Mouse (Mus musculus) kidney, embryonic 14.5 days (tissue): ENCODE measurements at regions not wholly inside any gene's neighbourhood (a gene's known extent, or its start where the extent isn't known, plus 50 kb on each side); places are given as distances from the start of the nearest gene placed in this dataset.
"Not testable (repeated sequence)": the region's sequence is repeated elsewhere in the genome, so short reads cannot be mapped to it uniquely, and the experiment has no call there.

Source experiments
- ATAC-seq: fragments of 200-750 bp; cut with Nextera tagmentation; 2 replicates; pipeline ENCODE4 v1.8.0; 2017; ENCODE audit warnings: moderate number of reproducible peaks, mild to moderate bottlenecking, moderate TSS enrichment, moderate library complexity; ENCODE audit not compliant: low FRiP score, low TSS enrichment
- H3K27ac ChIP-seq: fragments of 300-500 bp; sonication (generic); 2 replicates; pipeline ENCODE4 v1.5.1; 2014; ENCODE audit warnings: low read depth, mild to moderate bottlenecking, low read length, moderate library complexity, mixed read lengths
- H3K27me3 ChIP-seq: fragments of 300-500 bp; sonication (generic); 2 replicates; pipeline ENCODE4 v1.6.1; 2014; ENCODE audit warnings: mild to moderate bottlenecking, low read length; ENCODE audit not compliant: control insufficient read depth, insufficient read depth
- H3K36me3 ChIP-seq: fragments of 300-500 bp; sonication (generic); 2 replicates; pipeline ENCODE4 v1.6.1; 2014; ENCODE audit warnings: low read length, mixed read lengths; ENCODE audit not compliant: control insufficient read depth, insufficient read depth
- H3K4me1 ChIP-seq: fragments of 300-500 bp; sonication (generic); 2 replicates; pipeline ENCODE4 v1.6.1; 2014; ENCODE audit warnings: low read length, mixed read lengths; ENCODE audit not compliant: control insufficient read depth, insufficient read depth
- H3K4me2 ChIP-seq: fragments of 300-500 bp; sonication (generic); replicated peaks from 2 replicates; pipeline ENCODE4 v1.6.1; 2014; ENCODE audit warnings: low read depth, mild to moderate bottlenecking, low read length
- H3K4me3 ChIP-seq: fragments of 300-500 bp; sonication (generic); 2 replicates; pipeline ENCODE4 v1.5.1; 2014; ENCODE audit warnings: mild to moderate bottlenecking, low read length
- H3K9ac ChIP-seq: fragments of 300-500 bp; sonication (generic); 2 replicates; pipeline ENCODE4 v1.6.1; 2014; ENCODE audit warnings: low read depth, mild to moderate bottlenecking, low read length, moderate library complexity
- H3K9me3 ChIP-seq: fragments of 300-500 bp; sonication (generic); 2 replicates; pipeline ENCODE4 v1.6.1; 2016; ENCODE audit warnings: low read length; ENCODE audit not compliant: control insufficient read depth
- WGBS: fragments of 180-500 bp; shearing (Covaris S2); extraction: QIAGEN DNeasy Blood & Tissue Kit; methylation state at CpG from one replicate; pipeline ENCODE4 v1.1.7; 2014; 5-methylcytosine and 5-hydroxymethylcytosine counted together

DNA sequence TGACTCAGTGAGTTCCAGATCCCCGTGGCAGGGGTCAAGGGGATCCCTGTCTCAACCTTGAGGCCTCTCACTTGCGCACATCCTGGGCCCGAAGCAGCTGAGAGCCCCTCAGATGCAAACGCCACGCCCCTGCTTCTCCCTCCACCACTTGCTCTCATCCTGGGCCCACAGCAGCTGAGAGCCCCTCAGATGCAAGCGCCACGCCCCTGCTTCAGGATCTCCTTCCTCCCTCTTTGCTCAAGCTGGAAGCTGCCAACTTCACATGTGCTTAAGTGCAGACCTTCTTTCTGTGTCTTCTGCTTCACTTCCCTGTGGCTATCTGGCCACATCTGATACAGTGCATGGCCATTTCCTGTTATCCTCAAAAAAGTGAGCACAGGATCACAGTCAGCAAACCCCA lies 416.1 kb upstream of the Ercc4 start:
- Histone ChIP-seq H3K27ac (no peak overlapping the region), H3K4me2 (no peak overlapping the region), H3K9ac (no peak overlapping the region), H3K4me1 (no peaks in the 10 kb centered on the region), H3K4me3 (no peak overlapping the region), H3K9me3 (no peaks in the 10 kb centered on the region), H3K27me3 (no peaks in the 10 kb centered on the region), H3K36me3 (no peaks in the 10 kb centered on the region)
- no peak for ATAC-seq
- 63% methylated on average over 7 of the region's 7 CpGs for WGBS

DNA sequence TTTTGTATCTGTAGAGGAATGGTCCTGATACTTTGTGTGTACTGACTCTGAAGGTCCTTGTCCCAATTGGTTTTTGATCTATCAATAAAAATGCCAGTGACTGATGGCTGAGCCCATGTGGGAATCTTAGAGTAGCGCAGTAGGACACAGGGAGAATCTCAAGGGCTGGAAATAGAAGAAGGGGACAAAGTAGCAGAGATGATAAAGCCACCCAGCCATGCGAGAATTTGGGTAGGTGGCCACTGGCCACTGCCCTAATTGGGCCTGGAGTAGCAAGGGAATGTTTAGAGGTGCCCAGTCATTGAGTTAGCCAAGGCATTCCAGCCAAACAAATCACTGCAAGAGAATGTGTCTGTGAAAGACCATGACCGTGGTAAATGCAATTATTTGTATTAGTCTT lies 414.8 kb upstream of the Ercc4 start:
- Histone ChIP-seq H3K9ac (no peak overlapping the region), H3K27me3 (no peaks in the 10 kb centered on the region), H3K9me3 (no peaks in the 10 kb centered on the region), H3K4me1 (no peaks in the 10 kb centered on the region), H3K4me2 (no peak overlapping the region), H3K4me3 (no peak overlapping the region), H3K27ac (no peak overlapping the region), H3K36me3 (no peaks in the 10 kb centered on the region)
- no peak for ATAC-seq
- WGBS, result 84% methylated on average over 3 of the region's 3 CpGs

DNA sequence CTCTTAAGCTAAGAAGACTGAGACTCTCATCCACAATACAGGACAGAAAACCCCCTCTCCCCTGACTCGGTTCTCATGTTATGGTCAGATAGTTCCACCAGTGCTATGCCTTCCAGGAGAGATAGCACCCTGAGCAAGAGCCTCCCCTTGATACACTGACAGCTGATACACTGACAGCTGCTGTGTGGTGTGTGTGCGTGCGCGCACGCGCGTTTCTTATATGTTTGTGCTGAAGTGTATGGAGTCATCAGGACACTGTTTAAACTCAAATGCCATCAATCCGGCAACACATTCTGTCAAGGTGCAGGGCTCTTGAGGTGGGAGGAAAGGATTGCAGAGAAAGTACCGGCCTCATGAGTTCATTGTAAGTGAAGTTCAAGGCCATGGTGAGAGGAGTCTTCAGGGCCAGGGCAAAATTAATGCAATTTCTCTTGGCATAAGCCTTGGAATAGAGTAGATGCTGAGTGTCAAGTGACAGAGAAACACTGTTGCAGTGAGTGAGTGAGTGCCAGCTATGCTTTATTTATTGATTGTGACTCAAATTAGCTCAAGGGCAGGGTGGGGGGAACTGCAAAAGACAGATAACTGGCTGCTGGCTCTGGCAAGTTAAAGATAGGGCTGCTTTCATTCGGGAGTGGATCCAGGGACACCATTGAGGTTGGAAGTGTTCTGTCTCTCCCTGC lies 412.4 kb upstream of the Ercc4 start:
- Histone ChIP-seq H3K4me3 (no peak overlapping the region), H3K36me3 (no peaks in the 10 kb centered on the region), H3K27me3 (no peaks in the 10 kb centered on the region), H3K9me3 (no peaks in the 10 kb centered on the region), H3K27ac (no peak overlapping the region), H3K9ac (no peak overlapping the region), H3K4me2 (no peak overlapping the region), H3K4me1 (no peaks in the 10 kb centered on the region)
- ATAC-seq, result no peak
- WGBS, result 89% methylated on average over 10 of the region's 10 CpGs

DNA sequence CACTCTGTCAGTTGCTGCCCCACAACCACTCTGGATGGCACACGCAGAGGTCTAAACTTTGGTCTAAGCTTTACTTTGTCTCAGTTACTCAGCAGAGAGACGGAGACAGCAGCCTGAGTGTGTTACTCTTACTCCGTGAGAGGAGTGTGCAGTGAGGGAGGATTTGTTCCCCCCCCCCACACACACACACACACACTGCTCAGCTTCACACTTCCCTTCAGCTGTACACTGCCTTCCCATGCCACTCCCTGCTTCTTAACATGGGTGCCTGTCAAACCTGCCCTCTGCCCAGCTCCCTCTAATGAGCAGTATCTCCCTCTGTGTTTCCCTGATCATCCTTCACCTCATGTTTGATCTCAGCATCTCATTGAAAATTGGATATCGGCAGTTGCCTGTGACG lies 409.9 kb upstream of the Ercc4 start:
- WGBS, result 76% methylated on average over 5 of the region's 5 CpGs
- Histone ChIP-seq H3K9me3 (no peaks in the 10 kb centered on the region), H3K9ac (no peak overlapping the region), H3K27me3 (no peaks in the 10 kb centered on the region), H3K4me2 (no peak overlapping the region), H3K36me3 (no peaks in the 10 kb centered on the region), H3K4me1 (no peaks in the 10 kb centered on the region), H3K27ac (no peak overlapping the region), H3K4me3 (no peak overlapping the region)
- ATAC-seq, result no peak

DNA sequence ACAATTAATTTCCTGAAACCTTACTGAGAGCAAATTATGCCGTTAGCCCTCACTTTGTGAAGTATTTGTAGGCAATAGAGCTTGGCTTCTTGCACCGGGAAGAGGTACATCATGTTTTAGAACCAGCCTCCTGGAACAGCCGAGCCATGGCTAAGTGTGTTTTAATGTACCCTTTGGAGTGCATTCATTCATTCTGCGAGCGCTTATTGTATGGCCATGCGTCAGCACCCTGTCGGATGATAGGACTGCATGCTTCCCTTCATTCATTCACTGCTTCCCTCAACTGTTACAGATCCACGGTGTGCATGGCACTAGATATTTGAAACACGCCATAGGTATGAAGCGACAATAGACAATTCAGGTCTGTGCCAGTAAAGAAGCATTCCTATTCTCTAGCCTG lies 409.4 kb upstream of the Ercc4 start:
- WGBS, result 84% methylated on average over 10 of the region's 10 CpGs
- H3K4me2 ChIP-seq, result no peak overlapping the region
- no peak overlapping the region for H3K4me3 ChIP-seq
- no peaks in the 10 kb centered on the region for H3K36me3 ChIP-seq
- H3K9me3 ChIP-seq, result no peaks in the 10 kb centered on the region
- H3K27ac ChIP-seq, result no peak overlapping the region
- H3K4me1 ChIP-seq, result no peaks in the 10 kb centered on the region
- no peak overlapping the region for H3K9ac ChIP-seq
- ATAC-seq, result no peak
- no peaks in the 10 kb centered on the region for H3K27me3 ChIP-seq

DNA sequence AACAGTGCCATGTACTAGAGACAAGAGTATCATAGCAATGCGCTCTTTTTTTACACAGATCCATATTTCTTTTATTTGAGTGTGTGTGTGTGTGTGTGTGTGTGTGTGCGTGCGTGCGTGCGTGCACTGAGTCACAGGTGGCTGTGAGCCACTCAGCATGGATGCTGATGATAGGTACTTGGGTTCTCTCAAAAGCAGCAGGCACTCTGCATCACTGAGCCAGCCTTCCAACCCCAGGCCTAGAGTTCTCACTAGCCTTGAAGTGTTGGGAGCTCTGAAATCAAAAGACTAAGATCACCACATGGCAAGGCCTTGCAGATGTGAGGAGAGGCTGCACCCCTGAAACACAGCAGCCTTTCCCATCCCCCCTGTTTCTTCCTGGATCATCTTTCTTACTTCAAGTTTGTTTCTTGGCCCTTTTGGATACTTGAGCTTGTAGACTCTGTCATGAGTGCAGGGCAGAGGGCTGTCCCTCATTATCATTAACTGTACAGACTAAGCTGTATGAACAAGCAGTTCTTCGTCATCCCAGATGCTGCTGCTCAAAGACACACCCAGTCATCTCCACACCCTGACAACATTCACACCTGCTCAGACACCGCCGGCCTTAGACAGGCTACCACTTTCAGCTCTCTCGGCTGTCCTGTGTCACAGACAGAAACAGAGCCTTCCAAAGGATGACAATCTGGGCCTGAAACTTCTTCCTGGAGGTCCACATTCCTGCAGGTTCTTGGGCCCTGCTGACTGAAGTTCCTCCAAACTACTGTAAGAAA lies 405.5 kb upstream of the Ercc4 start:
- Histone ChIP-seq H3K27ac (no peak overlapping the region), H3K36me3 (no peaks in the 10 kb centered on the region), H3K4me2 (no peak overlapping the region), H3K9me3 (no peaks in the 10 kb centered on the region), H3K9ac (no peak overlapping the region), H3K27me3 (no peaks in the 10 kb centered on the region), H3K4me3 (no peak overlapping the region), H3K4me1 (no peaks in the 10 kb centered on the region)
- WGBS, result 73% methylated on average over 9 of the region's 9 CpGs
- no peak for ATAC-seq

DNA sequence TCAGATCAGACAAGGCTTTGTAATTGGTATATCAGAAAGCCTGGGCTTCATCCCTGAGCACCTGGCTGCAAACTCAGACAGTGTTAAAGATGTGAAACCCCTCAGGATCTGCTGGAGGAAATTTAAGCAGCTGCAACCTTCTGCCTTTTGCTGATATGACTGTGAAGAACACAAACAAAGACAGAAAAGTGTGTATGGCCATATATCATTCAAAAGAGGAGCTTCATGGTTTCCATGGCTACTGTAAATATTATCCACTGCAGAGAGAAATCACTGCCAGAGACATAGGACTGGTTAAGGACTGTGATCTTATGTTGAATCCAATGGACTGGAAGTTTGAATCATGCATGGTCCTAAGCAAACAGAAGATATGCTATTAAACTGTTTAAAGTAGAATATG lies 402.6 kb upstream of the Ercc4 start:
- no peak for ATAC-seq
- H3K36me3 ChIP-seq, result no peaks in the 10 kb centered on the region

DNA sequence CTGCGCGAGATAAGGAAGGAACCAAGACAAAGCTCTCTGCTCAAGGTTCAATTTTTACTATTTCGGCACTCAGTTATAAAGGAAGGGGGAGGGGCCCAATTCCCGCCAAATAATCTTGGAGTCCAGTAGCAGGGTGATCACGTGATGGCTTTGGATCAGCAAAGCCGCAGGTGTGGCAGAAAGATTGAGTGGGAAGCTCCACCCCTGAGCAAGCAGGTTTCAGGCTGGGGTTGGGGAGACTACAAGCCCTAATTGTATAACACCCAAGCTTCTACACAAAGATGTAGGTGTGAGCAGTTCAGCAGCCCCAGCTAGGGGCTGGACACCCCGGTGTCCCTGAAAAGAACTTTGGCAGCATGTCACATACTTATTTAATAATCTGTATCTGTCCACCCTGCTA lies 388.1 kb upstream of the Ercc4 start:
- not testable (repeated sequence) for H3K36me3 ChIP-seq, H3K27ac ChIP-seq, H3K4me1 ChIP-seq, H3K27me3 ChIP-seq, H3K9me3 ChIP-seq, H3K9ac ChIP-seq, H3K4me2 ChIP-seq, ATAC-seq, H3K4me3 ChIP-seq
- 89% methylated on average over 4 of the region's 7 CpGs for WGBS

More for the DNA sequence above, 402.6 kb upstream of the Ercc4 start:
- Histone ChIP-seq H3K27me3 (no peaks in the 10 kb centered on the region), H3K4me3 (no peak overlapping the region), H3K4me1 (no peaks in the 10 kb centered on the region), H3K4me2 (no peak overlapping the region), H3K9ac (no peak overlapping the region), H3K9me3 (no peaks in the 10 kb centered on the region), H3K27ac (no peak overlapping the region)

DNA sequence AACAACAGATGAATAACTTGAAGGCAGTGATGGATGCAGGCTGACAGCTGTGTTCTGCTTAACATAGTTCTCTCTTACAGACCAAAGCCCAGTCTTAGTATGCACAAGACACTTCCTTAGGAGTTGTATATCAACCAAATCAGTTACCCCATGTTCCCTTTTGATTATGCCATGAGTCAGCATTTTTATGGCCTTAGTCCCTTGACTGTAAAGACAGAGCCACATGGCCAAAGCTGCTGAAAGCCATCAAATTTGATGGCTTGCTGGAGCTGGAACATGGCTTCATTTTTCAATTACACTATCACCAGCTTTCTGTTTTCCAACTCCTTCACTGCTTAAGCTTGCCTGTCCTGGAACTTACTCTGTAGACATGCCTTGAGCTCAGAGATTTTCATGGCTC lies 383.4 kb upstream of the Ercc4 start:
- H3K27me3 ChIP-seq, result no peaks in the 10 kb centered on the region
- no peak for ATAC-seq
- H3K9me3 ChIP-seq, result no peaks in the 10 kb centered on the region
- no peak overlapping the region for H3K4me3 ChIP-seq
- no peak overlapping the region for H3K9ac ChIP-seq
- no peaks in the 10 kb centered on the region for H3K36me3 ChIP-seq
- H3K4me1 ChIP-seq, result no peaks in the 10 kb centered on the region
- H3K27ac ChIP-seq, result no peak overlapping the region
- H3K4me2 ChIP-seq, result no peak overlapping the region
